Mouse (Mus musculus) heart, adult 2 months (tissue): Measurements from ENCODE around the gene S1pr5.

ENCODE experiments used
- CTCF ChIP-seq: fragments of 200-600 bp; IDR thresholded peaks from 2 replicates; pipeline ENCODE4 v1.8.1; 2022; ENCODE audit warnings: antibody characterized with exemption, mild to moderate bottlenecking, moderate library complexity
- EP300 ChIP-seq: fragments of 200-500 bp; IDR thresholded peaks from 2 replicates; pipeline ENCODE4 v1.6.1; 2011; ENCODE audit warnings: low read depth, low read length, control low read depth; ENCODE audit not compliant: insufficient read depth
- POLR2A ChIP-seq: fragments of 200-500 bp; IDR thresholded peaks from 2 replicates; pipeline ENCODE4 v1.6.1; 2011; ENCODE audit warnings: mild to moderate bottlenecking, low read depth, low read length, control low read depth; ENCODE audit not compliant: insufficient read depth

DNA sequence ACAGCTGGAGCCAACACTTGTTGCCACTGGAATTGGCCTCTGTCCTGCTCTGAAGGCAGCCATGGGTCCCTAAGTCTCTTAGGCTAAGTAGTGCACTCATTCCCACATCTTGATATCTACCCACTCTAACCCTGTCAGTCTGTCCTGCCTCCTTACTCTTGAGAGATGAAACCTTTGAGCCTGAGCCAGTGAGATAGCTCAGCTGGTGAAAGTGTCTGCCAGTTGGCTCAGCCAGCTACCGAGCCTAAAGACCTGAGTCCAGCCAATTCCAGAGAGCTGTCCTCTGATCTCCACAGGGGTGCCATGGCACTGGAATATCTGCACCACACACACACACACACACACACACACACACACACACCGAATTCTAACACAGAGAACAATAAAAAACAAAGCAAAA, 2.3 kb upstream of the S1pr5 start:
- TF ChIP-seq CTCF (no peak), POLR2A (no peak), EP300 (0 out of 2 replicates have a peak, but pooled peaks have one; percentile 20)
